Mouse (Mus musculus) ovary, postnatal 36 days (tissue): Measurements from ENCODE around the gene Gm45837.

ENCODE experiments used
- DNase-seq: peaks from one replicate; pipeline ENCODE4 v3.0.0; 2022; ENCODE audit warnings: low spot score, mixed read lengths

The Gm45837 gene

DNA sequence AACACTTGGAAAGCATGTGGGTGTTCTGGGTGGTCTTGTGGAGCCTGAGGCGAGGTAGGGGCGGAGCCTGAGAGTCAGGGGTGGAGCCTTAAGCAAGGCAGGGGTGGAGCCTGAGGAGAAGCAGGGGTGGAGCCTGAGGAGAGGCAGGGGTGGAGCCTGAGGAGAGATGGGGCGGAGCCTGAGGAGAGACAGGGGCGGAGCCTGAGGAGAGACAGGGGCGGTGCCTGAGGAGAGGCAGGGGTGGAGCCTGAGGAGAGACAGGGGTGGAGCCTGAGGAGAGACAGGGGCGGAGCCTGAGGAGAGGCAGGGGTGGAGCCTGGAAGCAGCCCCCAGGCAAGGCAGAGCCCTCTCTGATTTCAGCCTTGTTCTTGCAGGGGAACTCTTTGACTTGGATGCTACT lies 90.5 kb downstream of the Gm45837 start:
- no peak for DNase-seq

- DNase-seq, result no peak
These were observed 91.0 kb downstream of the Gm45837 start for GRCm38 (mm10) chr7:101501675-101502074.

GRCm38 (mm10) chr7:101503351-101503750 lies 92.7 kb downstream of the Gm45837 start:
- DNase-seq, result peak; percentile 48

DNA sequence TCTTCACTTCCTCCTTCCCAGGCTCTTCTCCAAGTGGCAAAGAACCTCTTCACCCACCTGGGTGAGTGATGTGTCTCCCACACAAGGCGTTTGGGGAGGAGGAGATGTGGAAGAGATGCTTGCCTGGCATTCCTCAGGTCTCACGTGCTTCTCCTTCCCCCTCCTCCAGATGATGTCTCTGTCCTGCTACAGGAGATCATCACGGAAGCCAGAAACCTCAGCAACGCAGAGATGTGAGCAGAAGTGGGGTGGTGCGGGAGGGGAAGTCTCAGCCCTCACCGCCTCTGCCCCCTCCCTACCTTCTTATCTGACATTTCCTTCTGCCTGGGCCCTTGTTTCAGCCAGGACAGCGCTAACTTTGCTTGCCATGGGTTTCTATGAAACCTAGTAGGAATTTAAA lies 93.1 kb downstream of the Gm45837 start:
- no peak for DNase-seq

GRCm38 (mm10) chr7:101504507-101504906 lies 93.8 kb downstream of the Gm45837 start:
- peak; percentile 37 for DNase-seq

DNA sequence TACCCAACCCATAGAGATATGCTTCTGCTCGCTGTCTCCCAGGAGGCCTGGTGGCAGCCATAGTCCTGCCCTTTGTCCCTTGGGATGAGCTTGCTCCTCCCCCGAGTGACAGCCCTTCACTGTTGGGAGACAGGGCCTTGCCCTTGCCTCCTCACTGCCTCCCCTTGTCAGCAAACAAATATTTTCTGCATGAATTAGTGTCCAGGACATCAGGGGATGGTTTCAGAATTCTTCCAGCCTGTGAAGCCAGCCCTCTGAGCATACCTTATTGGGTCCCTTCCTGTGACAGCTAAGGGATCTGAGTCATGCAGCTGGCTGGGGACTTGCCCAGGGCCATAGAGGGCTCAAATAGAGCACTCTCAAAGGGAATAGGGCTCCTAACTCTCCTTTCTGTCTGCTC lies 98.5 kb downstream of the Gm45837 start:
- DNase-seq, result no peak

DNA sequence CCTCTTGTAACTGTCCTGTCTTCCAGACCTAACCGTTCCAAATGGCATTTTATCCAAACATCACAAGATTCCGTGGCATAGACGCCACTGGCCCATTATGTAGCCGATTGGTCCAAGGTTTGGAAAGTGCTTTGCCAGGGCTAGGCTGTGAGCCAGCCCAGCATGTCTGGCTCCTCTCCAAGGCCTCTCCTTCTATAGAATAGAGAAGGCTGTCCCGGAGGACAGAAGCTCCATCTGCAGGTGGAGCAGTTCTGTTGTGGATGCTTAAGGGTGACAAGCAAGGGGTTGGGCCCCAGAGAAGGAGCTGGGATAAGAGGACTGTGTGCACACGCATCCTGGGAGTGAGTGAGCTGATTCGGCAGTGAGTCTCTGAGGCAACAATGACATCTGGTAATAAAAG lies 103.0 kb downstream of the Gm45837 start:
- DNase-seq, result no peak

GRCm38 (mm10) chr7:101514768-101515167 lies 104.1 kb downstream of the Gm45837 start:
- no peak for DNase-seq

- no peak for DNase-seq
These were observed 104.6 kb downstream of the Gm45837 start for GRCm38 (mm10) chr7:101515295-101515694.

- no peak for DNase-seq
These were observed 105.8 kb downstream of the Gm45837 start for GRCm38 (mm10) chr7:101516460-101516859.

- DNase-seq, result no peak
These were observed 111.0 kb downstream of the Gm45837 start for GRCm38 (mm10) chr7:101521696-101522095.

DNA sequence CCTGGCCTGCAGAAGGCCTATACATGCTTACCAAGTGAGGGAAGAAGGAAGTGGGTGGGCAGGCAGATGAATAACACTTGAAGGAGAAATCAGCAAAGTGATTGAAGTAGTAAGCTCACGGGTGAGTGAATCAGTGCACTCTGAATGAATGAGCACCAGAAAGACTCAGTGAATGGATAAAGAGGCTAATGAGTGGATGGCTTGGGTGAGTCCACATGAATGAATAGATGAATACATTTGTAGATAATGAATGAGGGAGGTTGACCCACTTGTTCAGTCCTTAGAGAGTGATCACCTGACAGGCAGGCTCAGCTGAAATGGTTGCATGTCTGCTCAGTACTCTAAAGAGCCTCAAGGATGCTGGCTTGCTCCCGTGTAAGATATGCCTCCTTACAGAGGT lies 112.5 kb downstream of the Gm45837 start:
- DNase-seq, result no peak

DNA sequence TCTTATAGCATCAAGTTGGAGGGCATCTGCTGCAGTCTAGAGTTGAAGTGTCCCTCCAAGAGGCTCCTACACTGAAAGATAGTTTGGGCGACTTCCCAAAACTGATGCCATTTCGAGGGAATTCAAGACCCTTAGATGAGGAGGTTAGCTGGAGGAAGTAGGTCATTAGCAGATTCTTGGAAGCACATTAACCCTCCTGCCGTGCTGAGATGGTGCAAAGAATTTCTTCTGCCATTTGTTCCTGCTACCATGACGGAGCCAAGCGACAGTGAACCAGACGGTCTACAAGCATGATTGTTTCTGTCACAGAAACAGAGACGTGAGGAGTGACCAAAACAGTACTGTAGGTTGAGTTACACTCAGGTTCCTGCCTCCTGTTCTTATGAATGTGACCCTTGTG lies 115.8 kb downstream of the Gm45837 start:
- DNase-seq, result no peak

GRCm38 (mm10) chr7:101534428-101534827 lies 123.7 kb downstream of the Gm45837 start:
- DNase-seq, result no peak

DNA sequence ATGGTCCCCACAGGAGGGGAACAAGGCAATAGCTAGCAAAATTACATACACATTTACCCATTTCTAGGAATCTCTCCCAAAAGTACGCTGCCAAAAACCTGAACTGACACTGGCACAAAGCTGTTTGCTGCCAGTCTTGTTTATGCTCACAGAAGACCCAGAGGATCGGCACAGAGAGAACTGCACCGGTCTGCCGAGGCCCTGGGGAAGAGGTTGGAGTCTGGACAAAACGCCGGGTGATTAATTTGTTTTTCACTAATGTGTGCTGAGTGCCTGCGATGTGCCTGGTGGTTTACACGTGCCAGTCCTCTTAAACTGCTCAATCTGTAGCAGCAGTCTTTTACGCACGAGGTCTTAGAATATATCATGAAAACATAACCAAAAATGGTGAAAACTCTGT lies 124.4 kb downstream of the Gm45837 start:
- no peak for DNase-seq

DNA sequence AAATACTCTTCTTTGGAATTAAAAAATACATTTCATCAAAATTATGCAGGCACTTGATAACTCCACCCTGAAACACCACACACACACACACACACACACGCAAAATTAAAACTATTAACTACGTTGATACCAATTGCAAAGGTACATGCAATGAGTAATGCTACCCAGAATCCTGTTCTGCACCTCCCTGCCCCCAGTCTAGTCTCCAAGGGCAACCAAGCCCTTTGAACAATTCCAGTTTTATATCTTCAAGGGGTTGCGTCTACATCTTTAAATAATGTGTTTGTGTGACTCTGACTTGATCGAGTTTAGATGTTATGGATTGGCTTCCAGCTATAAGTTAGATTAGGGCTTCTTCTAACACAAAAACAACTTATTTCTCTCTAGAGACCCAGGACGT lies 124.8 kb downstream of the Gm45837 start:
- no peak for DNase-seq

DNA sequence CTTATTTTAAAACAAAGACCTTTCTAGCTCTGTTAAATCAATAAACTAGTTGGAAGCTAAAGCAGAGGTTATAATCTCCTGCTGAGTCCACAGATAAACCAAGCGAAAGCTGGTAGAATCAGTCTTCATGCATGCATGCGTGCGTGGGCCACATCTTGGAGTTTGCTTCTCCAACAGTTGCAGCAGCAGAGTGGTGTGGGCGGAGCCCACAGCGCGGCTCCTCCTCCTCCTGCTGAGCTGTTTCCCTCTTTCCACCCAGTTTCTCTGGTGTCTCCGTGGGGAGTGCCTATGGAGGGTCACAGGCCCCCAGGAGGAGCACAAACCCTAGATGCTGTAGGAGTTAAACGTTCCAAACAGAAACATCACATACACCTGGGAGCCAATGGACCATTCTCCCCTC lies 126.9 kb downstream of the Gm45837 start:
- DNase-seq, result no peak

DNA sequence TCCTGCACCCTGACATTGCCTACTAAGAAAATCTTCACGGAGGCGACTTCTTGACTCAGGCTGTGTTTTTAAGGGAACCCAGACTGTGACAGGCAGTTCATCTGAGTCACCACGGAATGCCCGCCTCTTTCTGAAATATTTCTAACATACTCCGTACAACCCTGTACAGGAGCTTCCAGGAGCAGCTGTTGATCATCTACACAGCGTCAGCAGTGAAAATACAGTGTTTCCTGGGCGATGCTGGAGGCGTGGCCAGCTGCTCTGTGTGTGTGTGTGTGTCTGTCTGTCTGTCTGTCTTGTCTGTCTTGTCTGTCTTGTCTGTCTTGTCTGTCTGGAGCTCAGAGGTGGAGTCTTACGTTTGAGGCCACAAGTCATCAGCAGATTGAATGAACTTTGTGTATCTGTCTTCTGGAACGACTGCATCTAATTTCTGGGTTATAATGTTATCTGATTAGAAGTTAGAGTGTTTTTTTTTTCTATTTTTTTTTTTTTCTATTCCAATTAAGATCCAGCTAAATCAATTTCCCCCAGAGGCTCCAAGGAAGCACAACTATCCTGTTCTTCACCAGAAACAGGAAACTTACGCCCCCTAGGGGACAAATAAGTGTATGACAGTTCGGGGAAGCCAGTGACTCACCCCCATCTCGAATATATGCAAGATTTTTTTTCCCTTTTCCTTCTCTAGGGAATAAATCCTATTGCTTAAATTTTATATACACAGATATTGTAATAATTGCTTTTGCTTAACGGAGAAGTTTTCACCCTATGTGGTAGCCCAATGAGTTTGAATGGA lies 127.7 kb downstream of the Gm45837 start:
- no peak for DNase-seq

DNA sequence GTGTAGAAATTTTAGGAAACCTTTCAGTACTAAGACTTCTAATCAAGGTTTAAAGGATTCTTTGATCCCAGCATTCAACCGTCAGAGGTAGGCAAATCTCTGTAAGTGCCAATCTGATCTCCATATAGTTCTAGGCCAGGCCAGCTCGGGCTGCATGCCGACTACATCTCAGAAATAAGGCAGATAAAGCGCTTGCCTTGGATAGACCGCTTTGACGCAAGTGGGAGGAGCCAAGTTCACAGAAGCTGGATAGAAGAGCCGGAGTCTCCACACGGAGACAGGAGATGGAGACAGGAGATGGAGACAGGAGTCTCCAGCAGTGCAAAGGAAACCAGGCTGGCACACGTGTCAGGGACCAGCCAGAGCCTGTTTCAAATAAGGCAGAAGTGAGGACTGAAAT lies 129.1 kb downstream of the Gm45837 start:
- no peak for DNase-seq

- DNase-seq, result no peak
These were observed 130.0 kb downstream of the Gm45837 start for GRCm38 (mm10) chr7:101540684-101541083.

DNA sequence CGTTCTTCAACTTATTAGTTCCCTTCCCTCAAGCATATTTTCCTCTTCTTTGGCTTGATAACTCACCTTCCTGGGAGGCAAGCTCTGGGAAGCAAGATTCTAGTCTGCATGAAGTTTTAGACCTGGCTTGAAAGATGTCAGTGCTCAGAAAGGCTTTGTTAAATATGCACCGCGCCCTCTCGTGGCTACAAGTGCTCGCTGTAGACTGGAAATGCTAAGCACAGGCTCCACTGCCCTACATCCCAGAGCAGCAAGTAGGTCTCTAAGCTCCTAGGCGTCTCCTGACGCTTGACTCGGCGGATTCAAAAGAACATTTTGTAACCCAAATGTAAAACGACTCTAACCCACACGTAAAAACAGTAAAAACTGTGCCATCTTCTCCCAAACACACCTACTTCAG lies 130.4 kb downstream of the Gm45837 start:
- DNase-seq, result peak; percentile 55

DNA sequence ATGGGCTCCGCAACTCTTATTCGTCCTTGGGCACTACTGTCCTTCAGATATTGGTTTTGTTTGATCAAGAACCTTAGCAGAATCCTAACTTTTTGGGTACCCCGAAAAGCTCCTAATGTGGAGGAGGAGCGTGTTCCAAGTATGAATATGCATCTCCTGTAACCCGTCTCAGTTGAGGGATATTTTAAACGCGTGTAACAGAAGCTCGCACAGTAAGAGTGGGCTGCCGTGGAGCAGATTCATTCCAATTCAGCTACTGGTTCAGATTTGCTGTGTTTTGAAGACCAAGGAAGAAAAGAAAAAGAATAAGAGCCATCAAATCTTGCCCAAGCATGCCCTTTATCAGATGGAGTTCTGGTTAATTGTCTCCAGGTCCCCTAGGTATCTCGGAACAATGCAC lies 131.0 kb downstream of the Gm45837 start:
- no peak for DNase-seq

DNA sequence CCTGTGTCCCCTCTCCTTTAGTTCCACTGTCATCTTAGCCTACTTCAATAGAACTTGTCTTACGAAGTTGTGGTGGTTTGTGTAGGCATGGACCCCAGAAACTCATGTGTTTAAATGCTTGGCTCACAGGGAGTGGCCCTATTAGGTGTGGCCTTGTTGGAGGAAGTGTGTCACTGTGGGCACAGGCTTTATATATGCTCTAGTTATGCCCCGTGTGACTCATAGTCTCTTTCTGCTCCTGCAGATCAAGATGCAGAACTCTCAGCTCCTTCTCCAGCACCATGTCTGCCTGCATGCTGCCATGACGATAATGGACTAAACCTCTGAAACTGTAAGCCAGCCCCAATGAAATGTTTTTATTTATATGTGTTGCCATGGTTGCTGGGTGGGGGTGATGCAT lies 137.0 kb downstream of the Gm45837 start:
- no peak for DNase-seq

DNA sequence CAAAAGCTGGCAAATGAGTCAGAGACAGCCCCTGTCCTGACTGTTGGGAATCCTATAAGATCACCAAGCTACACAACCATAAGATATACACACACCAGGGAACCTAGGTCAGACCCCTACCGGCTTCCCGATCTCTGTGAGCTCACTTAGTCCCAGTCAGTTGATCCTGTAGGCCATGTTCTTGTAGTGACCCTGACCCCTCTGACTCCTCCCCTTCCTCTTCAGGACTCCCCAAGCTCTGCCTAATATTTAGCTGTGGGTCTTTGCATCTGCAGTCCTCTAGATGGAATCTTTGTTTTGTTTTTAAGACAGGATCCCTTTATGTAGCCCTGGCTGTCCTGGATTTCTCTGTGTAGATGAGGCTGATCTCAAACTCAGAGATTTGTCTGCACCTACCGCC lies 138.6 kb downstream of the Gm45837 start:
- no peak for DNase-seq
